Mouse (Mus musculus) ES-E14 (cell line): ENCODE data around the gene Cadps.

ENCODE experiments used
- CHD2 ChIP-seq: IDR thresholded peaks from 2 replicates; pipeline ENCODE4 v1.6.1; 2014; ENCODE audit warnings: mild to moderate bottlenecking, low read depth, low read length, inconsistent platforms
- MAFK ChIP-seq: IDR thresholded peaks from 2 replicates; pipeline ENCODE4 v1.6.1; 2014; ENCODE audit warnings: mild to moderate bottlenecking, low read depth, low read length, inconsistent platforms; ENCODE audit not compliant: insufficient read depth

DNA sequence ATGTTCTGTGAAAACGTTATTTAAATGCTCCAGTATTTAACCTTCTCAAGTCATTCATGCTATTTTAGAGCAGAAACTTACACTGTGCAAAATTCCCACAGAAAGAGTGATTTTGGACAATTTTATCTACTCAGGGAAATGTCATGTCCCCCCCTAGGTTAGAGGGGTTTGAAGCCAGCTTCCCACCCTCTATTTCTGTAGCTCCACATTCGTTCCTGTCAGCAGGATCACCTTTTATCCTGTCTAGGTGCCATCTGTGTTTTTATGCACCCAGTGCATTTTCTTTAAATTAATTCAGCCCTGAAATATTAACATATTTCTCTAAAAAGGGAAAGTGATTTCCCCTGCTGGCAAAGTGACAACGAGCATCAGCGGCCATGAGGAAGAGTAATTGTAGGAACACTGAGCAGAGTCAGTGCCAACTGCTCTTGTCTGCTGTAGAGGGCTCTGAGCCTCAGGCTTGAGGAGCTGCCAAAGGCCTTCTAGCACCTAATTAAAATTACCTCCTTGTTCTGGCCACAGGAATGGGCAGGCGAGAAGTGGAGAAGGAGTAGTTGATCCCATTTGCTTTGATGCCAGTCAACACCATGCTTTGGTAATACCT lies 230.3 kb downstream of the Cadps start:
- TF ChIP-seq CHD2 (no peak), MAFK (no peak)
